Mouse (Mus musculus) embryonic fibroblast, embryonic 13.5 days (primary cell): ENCODE measurements at regions not wholly inside any gene's neighbourhood (a gene's known extent, or its start where the extent isn't known, plus 50 kb on each side); places are given as distances from the start of the nearest gene placed in this dataset.

Experiments
- H3K27ac ChIP-seq: 2 replicates; pipeline ENCODE4 v1.5.1; 2012; ENCODE audit warnings: low read length, control low read depth, inconsistent platforms; ENCODE audit not compliant: insufficient read depth
- H3K4me1 ChIP-seq: 2 replicates; pipeline ENCODE4 v1.6.1; 2011; ENCODE audit warnings: low read length; ENCODE audit not compliant: control insufficient read depth, insufficient read depth
- H3K4me3 ChIP-seq: 2 replicates; pipeline ENCODE4 v1.5.1; 2011; ENCODE audit warnings: mild to moderate bottlenecking, control low read depth, low read length; ENCODE audit not compliant: insufficient read depth
- CTCF ChIP-seq: IDR thresholded peaks from 2 replicates; pipeline ENCODE4 v1.5.1; 2011; ENCODE audit warnings: mild to moderate bottlenecking, control low read depth, low read length, moderate library complexity, borderline replicate concordance; ENCODE audit not compliant: insufficient read depth
- POLR2A ChIP-seq: IDR thresholded peaks from 2 replicates; pipeline ENCODE4 v1.6.1; 2011; ENCODE audit warnings: low read depth, mild to moderate bottlenecking, control low read depth, low read length, moderate library complexity

- TF ChIP-seq CTCF (no peak), POLR2A (no peak)
- Histone ChIP-seq H3K4me1 (no peaks in the 10 kb centered on the region), H3K4me3 (no peak overlapping the region), H3K27ac (no peak overlapping the region)
Observed at GRCm38 (mm10) chr4:33659766-33660165, 264.6 kb upstream of the Cnr1 start.

- Histone ChIP-seq H3K4me3 (no peak overlapping the region), H3K4me1 (no peaks in the 10 kb centered on the region), H3K27ac (no peak overlapping the region)
- TF ChIP-seq POLR2A (no peak), CTCF (no peak)
Observed at GRCm38 (mm10) chr4:33660553-33660952, 263.8 kb upstream of the Cnr1 start.

GRCm38 (mm10) chr4:33661862-33662261 lies 262.5 kb upstream of the Cnr1 start:
- Histone ChIP-seq H3K4me1 (no peaks in the 10 kb centered on the region), H3K27ac (no peak overlapping the region), H3K4me3 (no peak overlapping the region)
- no peak for TF ChIP-seq POLR2A
- TF ChIP-seq CTCF = no peak

GRCm38 (mm10) chr4:33662965-33663364 lies 261.4 kb upstream of the Cnr1 start:
- Histone ChIP-seq H3K4me3 (no peak overlapping the region), H3K4me1 (no peaks in the 10 kb centered on the region), H3K27ac (no peak overlapping the region)
- no peak for TF ChIP-seq CTCF
- TF ChIP-seq POLR2A = no peak

- no peak overlapping the region for H3K4me3 ChIP-seq
- no peaks in the 10 kb centered on the region for H3K4me1 ChIP-seq
- no peak for TF ChIP-seq CTCF
- no peak for TF ChIP-seq POLR2A
- H3K27ac ChIP-seq = no peak overlapping the region
Observed at GRCm38 (mm10) chr4:33663616-33664473, 260.5 kb upstream of the Cnr1 start.

GRCm38 (mm10) chr4:33664474-33664822 lies 259.9 kb upstream of the Cnr1 start:
- Histone ChIP-seq H3K4me1 (no peaks in the 10 kb centered on the region), H3K4me3 (no peak overlapping the region), H3K27ac (no peak overlapping the region)
- no peak for TF ChIP-seq POLR2A
- TF ChIP-seq CTCF = no peak

GRCm38 (mm10) chr4:33665250-33665873 lies 259.0 kb upstream of the Cnr1 start:
- no peaks in the 10 kb centered on the region for H3K4me1 ChIP-seq
- H3K4me3 ChIP-seq = no peak overlapping the region
- no peak overlapping the region for H3K27ac ChIP-seq
- TF ChIP-seq CTCF (no peak), POLR2A (no peak)

GRCm38 (mm10) chr4:33668431-33668830 lies 256.0 kb upstream of the Cnr1 start:
- Histone ChIP-seq H3K4me3 (no peak overlapping the region), H3K27ac (no peak overlapping the region), H3K4me1 (no peaks in the 10 kb centered on the region)
- TF ChIP-seq CTCF (no peak), POLR2A (no peak)

GRCm38 (mm10) chr4:33675044-33675443 lies 249.3 kb upstream of the Cnr1 start:
- Histone ChIP-seq H3K27ac (no peak overlapping the region), H3K4me3 (no peak overlapping the region), H3K4me1 (no peaks in the 10 kb centered on the region)
- TF ChIP-seq CTCF (no peak), POLR2A (no peak)

- Histone ChIP-seq H3K4me3 (no peak overlapping the region), H3K4me1 (no peaks in the 10 kb centered on the region), H3K27ac (no peak overlapping the region)
- TF ChIP-seq POLR2A = no peak
- no peak for TF ChIP-seq CTCF
Observed at GRCm38 (mm10) chr4:33679351-33679750, 245.0 kb upstream of the Cnr1 start.
